Mouse (Mus musculus): Measurements from ENCODE around the gene Ankrd11. TPM values are rescaled to one million over a fixed set of nuclear protein-coding genes. Genes with fewer than 3 reads are reported as not detected.

Gene Ankrd11
- total RNA-seq, 2 experiments from 2014 or later = 145 to 177 TPM

DNA sequence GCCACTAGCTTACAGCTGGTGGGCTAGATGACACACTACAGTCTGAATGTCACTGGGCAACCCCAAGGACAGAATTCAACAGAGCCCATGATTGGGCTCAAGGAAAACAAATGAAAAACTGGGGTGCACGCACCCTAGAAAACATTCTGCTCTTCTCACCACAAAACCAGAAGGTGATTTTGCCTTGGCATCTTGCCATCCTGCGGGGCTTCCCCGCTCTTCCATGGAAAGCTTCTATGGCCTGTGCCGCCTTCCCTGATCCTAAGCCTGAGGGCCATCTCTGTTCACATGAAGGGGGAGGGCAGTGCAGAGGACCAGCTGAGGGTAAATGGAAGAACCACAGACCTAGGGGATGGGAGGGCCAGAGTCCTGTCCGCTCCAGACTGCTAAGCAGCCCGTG lies 174.1 kb downstream of the Ankrd11 start:
- intact Hi-C loops (cut with DNase I) = no loop called here
- no peak for DNase-seq (ENCODE audit: low spot score in 2 of 2)

DNA sequence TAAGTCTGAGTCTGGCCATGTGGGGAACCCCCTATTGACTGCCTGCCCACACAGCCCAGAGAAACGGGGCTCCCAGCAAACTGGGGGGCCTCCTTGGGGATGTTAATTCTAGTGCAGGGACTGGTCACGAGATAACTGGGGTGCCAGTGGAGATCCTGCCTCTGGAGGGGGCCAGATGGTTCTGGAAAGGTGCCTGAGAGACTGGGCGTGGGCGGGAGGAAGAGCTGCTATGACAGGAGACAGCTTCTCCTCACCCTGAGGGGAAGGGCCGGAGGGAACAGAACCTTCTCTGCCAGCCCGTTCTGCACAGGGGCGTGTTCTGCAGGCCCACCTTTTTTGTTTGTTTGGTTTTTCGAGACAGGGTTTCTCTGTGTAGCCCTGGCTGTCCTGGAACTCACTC lies 175.8 kb downstream of the Ankrd11 start:
- intact Hi-C loops (cut with DNase I) = no loop called here
- no peak for DNase-seq (ENCODE audit: low spot score in 2 of 2)

DNA sequence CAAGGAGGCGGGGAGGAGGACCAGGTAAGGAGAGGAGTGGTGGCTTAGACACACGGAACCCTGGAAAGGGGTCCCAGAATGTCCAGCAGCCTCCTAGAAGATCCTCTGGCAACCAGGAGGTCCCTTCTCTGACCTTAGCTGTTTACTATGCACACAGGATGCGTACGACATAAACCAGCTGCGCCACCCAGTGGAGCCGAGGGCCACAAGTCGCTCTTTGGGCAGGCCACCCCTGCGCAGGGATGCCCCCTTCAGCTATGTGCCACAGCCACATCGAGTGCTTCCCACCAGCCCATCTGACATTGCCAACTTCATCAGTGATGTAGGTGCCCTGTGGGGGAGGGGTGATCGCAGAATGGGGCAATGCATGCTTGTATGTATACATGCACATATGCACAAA lies 176.6 kb downstream of the Ankrd11 start:
- intact Hi-C loops (cut with DNase I) = no loop called here
- DNase-seq (ENCODE audit: low spot score in 2 of 2) = no peak

DNA sequence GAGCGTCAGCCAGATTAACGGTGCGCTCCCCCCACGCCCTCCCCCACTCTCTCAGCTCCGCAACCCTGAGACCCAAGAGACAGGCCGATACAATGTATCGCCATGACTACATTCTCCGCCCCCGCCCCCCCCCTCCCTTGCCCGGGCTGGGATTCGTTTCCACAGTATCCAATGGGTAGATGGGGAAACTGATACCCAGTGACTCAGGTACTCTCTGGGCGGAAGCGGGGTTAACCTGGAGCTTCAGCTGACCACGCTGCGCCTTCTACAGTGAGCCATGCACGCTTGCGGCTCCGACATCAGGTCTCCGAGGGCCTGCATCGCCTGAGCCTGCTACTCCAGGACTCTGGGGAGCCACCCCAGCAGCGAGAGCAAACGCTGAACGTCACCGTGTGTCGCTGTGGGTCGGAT lies 177.4 kb downstream of the Ankrd11 start:
- intact Hi-C loops (cut with DNase I) = no loop called here
- DNase-seq (ENCODE audit: low spot score in 2 of 2) = no peak

DNA sequence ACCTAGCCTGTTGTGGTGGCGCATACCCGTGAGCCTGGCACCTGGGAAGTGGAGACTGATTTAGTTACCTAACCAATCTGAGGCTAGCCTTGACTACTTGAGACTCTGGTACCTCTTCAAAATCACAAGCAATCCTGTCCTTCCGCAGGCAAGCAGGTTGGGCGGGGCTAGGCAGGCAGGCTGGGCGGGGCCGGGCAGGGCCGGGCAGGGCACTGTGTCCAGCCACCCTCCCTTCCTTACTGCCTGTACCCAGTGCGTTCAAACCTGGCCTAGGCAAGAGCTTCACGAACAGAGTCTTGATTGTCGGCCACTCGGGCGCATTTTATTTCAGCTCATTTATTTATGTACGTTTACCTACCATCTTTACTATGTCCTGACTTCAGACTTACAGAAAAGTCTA lies 182.2 kb downstream of the Ankrd11 start:
- no peak for DNase-seq (ENCODE audit: low spot score in 2 of 2)
- intact Hi-C loops (cut with DNase I) = no loop called here

DNA sequence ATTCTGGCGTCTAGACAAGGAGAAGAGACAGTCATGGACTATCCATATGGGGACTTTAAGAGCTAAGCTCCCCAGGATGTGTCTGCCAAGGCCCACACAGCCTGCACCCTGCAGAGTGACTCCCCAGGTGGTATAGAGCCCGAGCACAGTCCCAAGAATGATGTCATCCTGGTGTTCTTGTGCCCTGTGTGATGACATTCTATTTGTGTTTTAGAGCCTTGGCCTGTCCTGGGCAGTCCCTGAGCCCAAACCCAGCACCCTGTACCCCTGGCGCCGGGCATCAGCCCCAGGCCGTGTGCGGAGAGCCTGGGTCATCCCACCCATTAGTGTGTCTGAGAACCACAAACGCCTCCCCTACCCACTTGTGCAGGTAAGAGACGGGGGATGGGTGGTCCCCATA lies 185.8 kb downstream of the Ankrd11 start:
- no peak for DNase-seq (ENCODE audit: low spot score in 2 of 2)
- intact Hi-C loops (cut with DNase I) = no loop called here

DNA sequence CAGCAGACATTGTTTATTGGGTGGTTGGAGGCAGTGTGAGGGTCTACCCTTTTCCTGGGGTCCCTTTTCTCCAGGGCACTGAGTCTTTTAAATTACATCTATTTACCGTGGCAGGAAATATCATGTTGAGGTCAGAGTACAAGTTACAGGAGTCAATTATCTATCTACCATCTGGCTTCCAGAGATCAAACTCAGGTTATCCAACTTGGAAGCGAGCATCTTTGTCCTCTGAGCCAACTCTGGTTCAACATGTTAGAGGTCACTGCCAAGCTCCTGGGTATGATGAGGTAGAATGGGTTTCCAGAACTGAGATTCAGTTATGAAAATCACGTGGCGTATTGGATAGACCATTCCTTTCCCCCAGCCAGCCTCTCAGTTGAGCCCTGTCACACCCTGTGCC lies 187.0 kb downstream of the Ankrd11 start:
- intact Hi-C loops (cut with DNase I) = no loop called here
- no peak for DNase-seq (ENCODE audit: low spot score in 2 of 2)

DNA sequence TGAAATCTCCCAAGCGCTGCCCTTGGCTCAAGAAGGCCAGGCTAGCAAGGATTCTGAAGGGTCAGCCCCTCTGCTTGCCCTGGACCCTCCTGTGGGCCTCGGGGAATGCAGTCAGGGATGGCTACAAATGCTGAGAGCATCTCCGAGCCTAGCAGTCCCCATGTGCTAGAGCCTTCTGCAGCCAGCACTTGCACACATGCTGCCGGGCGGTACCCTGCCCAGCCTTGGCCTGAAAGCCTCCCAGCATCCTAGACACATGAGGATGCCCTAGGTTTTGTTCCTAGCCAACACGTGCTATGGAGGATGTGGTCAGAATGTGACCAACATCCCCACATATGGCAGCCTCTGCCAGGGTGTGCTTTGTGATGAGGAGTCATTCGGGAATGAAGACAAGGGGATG lies 187.7 kb downstream of the Ankrd11 start:
- intact Hi-C loops (cut with DNase I) = no loop called here
- no peak for DNase-seq (ENCODE audit: low spot score in 2 of 2)

DNA sequence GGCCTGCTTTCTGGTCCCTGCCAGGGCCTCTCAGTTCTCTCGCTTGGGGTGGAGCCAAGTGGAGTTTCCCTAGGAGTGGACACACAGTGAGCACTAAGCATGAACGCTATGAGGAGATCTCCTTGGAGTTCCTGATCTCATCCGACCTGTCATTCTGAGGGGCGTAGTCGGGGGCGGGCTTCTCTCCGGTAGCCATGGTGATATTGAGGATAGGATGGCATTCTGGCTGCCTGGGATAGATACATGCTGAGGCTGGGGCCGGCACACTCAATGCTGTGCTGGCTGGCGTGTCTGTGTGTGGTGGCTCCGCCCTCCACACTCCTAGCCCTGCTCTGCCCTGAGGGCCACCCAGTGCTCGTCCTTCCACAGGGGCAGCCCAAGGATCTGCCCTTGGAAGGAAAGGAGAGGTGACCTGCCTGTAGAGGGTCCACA lies 188.7 kb downstream of the Ankrd11 start:
- no peak for DNase-seq (ENCODE audit: low spot score in 2 of 2)
- intact Hi-C loops (cut with DNase I) = no loop called here

DNA sequence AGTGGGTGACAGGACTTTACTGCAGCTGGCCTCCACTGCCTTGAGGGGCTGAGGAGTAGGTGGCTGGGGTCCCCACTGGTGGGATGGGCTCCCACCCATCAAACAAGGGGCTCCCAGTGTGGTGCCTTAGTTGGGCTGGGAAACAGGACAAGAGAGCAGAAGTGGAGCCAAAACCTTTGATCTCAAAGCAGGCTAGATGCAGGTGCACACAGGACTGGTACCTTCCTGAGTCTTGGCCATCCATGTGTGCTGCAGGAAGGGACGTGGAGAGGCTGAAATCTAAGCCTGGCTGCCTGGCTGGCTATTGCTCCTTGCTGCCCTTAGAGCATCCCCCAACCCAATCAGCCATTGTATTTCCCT lies 189.6 kb downstream of the Ankrd11 start:
- intact Hi-C loops (cut with DNase I) = no loop called here

DNA sequence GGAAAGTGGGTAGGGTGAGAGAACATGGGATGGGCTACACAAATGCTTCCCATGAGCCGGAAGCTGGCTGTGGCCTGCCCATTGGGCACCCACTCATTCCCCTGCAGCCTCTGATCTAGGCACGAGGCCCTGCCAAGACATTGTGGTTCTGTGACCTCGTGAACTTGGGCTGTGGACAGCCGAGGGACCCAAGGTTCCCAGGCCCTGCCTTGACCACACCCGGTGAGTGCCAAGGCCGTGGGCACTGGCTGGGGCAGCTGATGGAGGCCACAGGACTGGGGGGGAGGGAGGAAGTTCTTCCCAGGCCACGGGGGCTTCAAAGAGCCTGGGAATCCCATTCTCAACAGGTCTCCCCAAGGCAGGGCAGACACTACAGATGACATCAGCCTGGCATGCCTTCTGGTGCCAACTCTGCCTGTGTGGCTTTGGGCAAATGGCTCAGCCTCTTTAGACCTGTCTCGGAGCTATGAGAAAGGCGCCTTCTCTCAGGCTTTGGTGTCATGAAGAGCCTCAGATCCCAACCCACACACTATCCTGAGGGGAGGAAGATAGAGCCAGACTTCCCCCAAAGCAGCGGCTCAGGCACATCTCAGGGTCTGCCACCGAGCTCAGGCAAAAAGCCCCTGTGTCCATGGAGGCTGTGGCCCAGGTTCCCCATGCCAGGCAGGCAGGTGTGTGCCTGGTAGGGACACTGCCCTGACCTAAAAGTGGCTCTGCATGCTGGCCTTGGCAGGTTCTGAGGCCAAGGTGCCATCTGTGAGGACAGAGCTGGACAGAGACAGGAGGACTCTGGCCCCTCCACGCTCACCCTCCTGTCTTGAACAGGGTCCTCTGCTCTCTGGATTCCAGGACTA lies 190.2 kb downstream of the Ankrd11 start:
- intact Hi-C loops (cut with DNase I) = no loop called here
- DNase-seq (ENCODE audit: low spot score in 2 of 2) = no peak

More for the DNA sequence above, 189.6 kb downstream of the Ankrd11 start:
- no peak for DNase-seq (ENCODE audit: low spot score in 2 of 2)

DNA sequence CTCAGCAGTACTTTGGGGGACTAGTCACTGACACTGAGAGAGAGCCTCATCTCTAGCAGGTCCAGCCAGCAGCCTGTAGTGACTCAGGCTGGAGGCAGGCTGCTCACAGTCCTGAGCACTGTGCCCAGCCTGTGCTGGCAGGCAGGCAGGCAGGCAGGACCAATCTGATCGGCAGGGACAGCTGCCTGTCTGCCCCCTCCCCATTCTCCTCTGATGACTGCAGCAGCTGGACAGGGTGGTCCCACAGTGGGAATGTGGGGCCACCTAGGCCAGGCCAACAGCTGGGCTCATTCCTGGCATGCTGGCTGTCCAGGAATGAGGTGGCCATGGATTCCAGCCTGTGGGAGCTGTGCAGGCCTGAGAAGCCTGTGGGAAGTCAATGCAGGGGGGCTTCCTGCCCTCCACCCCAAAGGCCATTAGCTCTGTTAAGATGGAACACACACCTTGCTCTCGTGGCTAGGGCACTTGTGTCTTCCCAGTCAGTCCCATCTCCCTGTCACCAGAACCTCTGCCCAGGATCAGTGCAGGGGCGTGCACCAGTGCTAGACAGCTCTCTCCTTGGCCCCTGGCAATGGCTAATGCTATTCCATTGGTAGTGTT lies 191.3 kb downstream of the Ankrd11 start:
- DNase-seq (ENCODE audit: low spot score in 2 of 2) = no peak
- intact Hi-C loops (cut with DNase I) = no loop called here

DNA sequence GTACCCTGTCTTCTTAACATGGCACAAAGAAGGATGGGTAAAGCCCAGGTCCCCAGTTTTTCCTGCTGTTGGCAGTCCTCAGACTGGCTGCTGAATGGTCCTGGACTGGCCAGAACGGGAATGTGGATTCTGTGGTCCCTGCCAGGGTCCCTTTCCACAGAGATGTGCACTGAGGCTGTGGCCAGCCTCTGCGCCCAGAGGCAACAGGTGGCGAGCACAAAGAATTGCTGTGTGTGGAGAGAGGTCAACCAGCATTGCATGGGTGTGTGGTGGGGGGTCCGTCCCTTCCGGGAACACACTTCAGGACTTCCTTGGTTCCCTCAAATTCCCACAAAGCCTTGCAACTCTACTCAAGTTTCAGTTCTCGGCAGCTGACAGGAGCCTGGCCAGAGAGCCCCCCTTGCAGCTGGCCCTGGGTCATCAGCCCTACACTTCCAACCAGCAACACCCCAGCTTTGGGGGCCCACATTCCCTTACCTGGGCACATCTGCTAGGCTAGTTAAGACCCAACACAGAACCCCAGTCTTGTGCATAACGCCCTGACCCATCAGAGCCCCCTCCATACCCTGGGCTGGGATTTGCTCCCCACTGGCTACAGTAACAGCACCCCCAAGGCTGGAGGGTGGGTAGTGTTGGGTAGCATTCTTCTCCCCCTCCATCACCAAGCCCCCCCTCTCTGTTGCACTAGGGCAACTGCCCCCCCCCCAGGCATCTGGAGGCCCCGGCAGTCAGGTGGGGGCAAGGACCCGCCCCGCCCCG lies 192.7 kb downstream of the Ankrd11 start:
- intact Hi-C loops (cut with DNase I) = no loop called here
- DNase-seq (ENCODE audit: low spot score in 2 of 2) = no peak

DNA sequence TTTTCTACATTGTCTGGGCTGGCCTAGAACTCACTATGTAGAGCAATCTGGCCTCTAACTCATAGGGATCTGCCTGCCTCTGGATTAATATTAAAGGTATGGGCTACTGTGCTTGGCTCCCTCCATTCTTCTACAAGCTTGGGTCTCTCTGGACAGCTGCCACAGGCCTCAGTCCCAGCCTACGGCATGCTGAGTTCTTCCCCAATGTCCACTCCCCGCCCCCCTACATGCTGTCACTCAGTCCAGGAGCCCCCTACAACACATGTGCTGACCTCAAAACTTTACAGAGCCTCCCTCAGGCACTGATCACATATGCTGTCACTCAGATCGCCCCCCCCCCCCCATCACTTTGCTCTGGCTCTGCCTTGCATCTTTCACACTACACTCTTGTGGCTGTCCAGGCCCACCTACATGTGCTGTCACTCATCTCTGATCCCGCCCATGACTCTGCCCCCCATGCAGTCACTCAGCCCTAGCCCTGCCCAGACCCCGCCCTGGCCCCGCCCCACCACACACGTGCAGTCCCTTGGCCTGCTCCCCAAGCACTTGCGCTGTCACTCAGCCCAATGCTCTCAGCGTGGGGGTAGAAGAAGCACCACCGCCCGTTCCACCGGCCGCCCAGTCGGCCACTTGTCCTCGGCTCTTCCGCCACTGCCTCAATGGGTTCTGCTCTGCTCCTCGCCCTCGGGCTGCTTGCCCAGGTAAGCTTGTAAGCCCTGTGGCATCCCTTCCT lies 194.1 kb downstream of the Ankrd11 start, which contains the start of gene Cdh15:
Cdh15 (plus strand) TSS at position 138 of the 733 bp plus-strand sequence.
- intact Hi-C loops (cut with DNase I) = no loop called here
- DNase-seq (ENCODE audit: low spot score in 2 of 2) = no peak

DNA sequence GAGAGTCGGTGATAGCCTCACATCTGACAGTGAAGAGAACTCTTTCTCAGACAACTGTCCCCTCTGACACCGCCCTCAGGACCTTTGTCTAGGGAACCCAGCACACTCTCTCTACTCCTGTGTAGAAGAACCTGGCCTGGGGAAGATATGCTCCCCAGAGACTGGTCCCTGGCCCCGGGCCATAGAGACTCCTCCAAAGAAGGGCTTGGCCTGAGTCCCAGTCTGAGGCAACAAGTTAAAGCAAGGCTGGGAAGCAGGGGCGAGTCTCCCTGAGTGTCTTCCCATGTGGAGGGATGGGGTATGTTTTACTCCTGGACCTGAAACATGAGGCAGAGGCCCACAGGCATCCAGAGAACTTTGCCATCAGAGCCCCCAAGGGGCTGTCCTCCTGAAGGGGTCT lies 196.4 kb downstream of the Ankrd11 start:
- intact Hi-C loops (cut with DNase I) = no loop called here

DNA sequence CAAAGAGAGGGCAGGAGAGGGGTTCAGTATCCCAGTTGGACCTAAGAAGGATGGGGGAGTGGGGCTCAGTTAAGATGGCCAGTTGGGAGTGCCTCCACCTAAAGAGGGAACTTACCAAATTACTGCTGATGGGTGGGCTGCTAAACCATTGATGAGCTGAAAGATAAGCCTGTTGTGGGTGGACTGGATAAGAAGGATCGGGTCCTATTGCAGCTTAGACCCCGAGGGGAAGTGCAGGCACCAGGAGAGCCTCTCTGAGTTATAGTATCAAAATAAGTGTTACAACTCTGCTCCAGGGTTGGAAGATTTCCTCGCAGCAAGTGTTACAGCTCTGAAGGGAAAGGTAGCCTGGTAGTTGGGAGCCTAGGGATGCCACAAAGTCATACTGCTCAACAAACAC lies 197.9 kb downstream of the Ankrd11 start:
- no peak for DNase-seq (ENCODE audit: low spot score in 2 of 2)
- intact Hi-C loops (cut with DNase I) = no loop called here

More for the DNA sequence above, 196.4 kb downstream of the Ankrd11 start:
- no peak for DNase-seq (ENCODE audit: low spot score in 2 of 2)

DNA sequence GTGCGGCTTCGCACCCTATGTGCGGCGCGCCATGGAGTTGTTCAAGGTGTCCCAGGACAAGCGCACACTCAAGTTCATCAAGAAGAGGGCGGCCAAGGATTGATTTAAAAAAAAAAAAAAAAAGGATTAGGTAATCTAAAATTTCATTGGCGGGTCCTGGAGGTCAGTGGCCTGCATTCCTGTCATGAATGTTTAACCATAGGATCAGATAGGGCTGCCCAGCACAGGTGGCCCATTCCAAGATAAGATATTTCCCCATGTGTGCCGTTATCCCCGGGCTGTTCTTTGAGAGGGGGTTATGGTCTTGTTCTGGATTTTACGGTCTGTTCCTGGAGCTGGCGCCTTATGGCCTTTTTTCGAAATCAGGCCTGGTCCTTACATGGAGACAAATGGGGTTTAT lies 205.4 kb downstream of the Ankrd11 start:
- intact Hi-C loops (cut with DNase I) = loop anchor here (10.0 kb wide), 1 partner anchor 358 kb away; no protein-coding TSS in a partner anchor
- DNase-seq (ENCODE audit: low spot score in 2 of 2) = no peak

DNA sequence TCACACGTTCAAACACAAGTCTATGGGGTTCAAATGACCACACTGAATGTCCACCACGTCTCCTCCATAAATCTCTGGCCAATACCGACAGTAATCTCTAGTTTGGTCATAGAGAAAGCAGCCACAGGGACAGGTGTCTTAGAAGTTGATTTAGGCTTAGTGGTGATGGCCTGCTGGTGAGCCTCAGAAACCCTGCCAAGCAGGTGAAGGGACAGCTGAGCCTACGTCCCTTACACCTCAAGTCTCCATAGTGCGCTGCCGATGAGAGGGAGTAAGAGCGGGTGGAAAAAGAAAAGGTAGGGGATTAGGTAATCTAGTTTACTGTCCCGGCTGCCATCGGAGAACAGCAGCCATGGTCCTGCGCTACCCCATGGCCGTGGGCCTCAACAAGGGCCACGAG lies 205.9 kb downstream of the Ankrd11 start:
- no peak for DNase-seq (ENCODE audit: low spot score in 2 of 2)
- intact Hi-C loops (cut with DNase I) = loop anchor here (10.0 kb wide), 1 partner anchor 359 kb away; no protein-coding TSS in a partner anchor

DNA sequence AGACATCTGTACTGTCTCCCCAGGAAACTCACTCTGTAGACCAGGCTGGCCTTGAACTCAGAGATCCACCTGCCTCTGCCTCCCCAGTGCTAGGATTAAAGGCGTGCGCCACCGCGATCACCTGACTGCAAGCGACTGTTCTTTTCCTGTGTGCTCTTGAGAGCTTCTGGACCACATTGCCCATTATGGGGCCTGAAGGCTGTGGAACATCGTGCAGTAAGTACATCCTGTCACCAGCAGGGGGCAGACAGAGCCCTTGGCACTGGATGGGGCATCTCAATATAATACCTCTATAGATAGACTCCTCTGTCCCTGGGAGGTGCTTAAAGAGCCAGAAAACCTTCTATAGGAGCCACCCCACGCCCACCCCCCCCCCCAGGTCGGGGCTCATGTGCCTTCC lies 207.1 kb downstream of the Ankrd11 start:
- peak; percentile 61 to 76 for DNase-seq (ENCODE audit: low spot score in 2 of 2)
- intact Hi-C loops (cut with DNase I) = loop anchor here (10.0 kb wide), 1 partner anchor 360 kb away; no protein-coding TSS in a partner anchor

DNA sequence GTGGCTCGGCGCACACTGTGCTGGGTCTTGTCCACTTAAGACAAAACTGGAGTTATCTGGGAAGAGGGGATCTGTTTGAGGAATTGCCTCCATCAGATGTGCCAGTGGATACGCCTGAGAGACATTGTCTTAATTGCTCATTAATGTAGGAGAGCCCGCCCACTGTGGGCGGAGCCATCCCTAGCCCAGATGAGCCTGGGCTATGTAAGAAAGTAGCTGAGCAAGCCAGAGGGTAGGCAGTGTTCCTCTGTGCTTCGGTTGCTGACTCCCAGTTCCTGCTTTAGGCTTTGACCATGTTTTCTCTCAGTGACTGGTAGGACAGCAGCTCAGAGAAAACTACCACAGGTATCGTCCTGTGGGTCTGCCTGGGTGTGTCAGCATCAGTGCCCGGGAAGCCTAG lies 207.7 kb downstream of the Ankrd11 start:
- intact Hi-C loops (cut with DNase I) = loop anchor here (10.0 kb wide), 1 partner anchor 360 kb away; no protein-coding TSS in a partner anchor
- no peak for DNase-seq (ENCODE audit: low spot score in 2 of 2)

All from left cerebral cortex, postnatal 36 days (tissue).